Mouse (Mus musculus) heart, postnatal 0 days (tissue): Measurements from ENCODE around the gene Hjurp. TPM values are rescaled to one million over a fixed set of nuclear protein-coding genes. Genes with fewer than 3 reads are reported as not detected.
A peak's percentile ranks its signal among the peaks of the same experiment; 100 is the strongest.

Source experiments
- ATAC-seq: fragments of 200-750 bp; cut with Nextera tagmentation; 2 replicates; pipeline ENCODE4 v1.8.0; 2017; ENCODE audit warnings: low read depth, moderate number of reproducible peaks, moderate library complexity; ENCODE audit not compliant: insufficient read depth
- DNase-seq: peaks from one replicate; pipeline ENCODE4 v3.0.0-alpha.2; 2016; ENCODE audit warnings: low spot score
- H3K27ac ChIP-seq: fragments of 300-500 bp; sonication (generic); 2 replicates; pipeline ENCODE4 v1.5.1; 2014; ENCODE audit warnings: low read depth, mild to moderate bottlenecking
- H3K27me3 ChIP-seq: fragments of 300-500 bp; sonication (generic); 2 replicates; pipeline ENCODE4 v1.6.1; 2014; ENCODE audit warnings: low read length, mixed read lengths; ENCODE audit not compliant: control insufficient read depth, insufficient read depth
- H3K36me3 ChIP-seq: fragments of 300-500 bp; sonication (generic); replicated peaks from 2 replicates; pipeline ENCODE4 v1.6.1; 2014; ENCODE audit warnings: low read length, mixed read lengths; ENCODE audit not compliant: control insufficient read depth, insufficient read depth
- H3K4me1 ChIP-seq: fragments of 300-500 bp; sonication (generic); 2 replicates; pipeline ENCODE4 v1.6.1; 2014; ENCODE audit warnings: antibody characterized with exemption; ENCODE audit not compliant: control insufficient read depth, insufficient read depth
- H3K4me2 ChIP-seq: fragments of 300-500 bp; sonication (generic); 2 replicates; pipeline ENCODE4 v1.6.1; 2014; ENCODE audit warnings: low read depth, mild to moderate bottlenecking, low read length, moderate library complexity
- H3K4me3 ChIP-seq: fragments of 300-500 bp; sonication (generic); 2 replicates; pipeline ENCODE4 v1.5.1; 2014; ENCODE audit warnings: low read depth, low read length
- H3K9ac ChIP-seq: fragments of 300-500 bp; sonication (generic); replicated peaks from 2 replicates; pipeline ENCODE4 v1.6.1; 2014; ENCODE audit warnings: low read depth, low read length, mixed read lengths
- H3K9me3 ChIP-seq: fragments of 300-500 bp; sonication (generic); replicated peaks from 2 replicates; pipeline ENCODE4 v1.6.1; 2016; ENCODE audit warnings: low read length; ENCODE audit not compliant: control insufficient read depth
- CTCF ChIP-seq: IDR thresholded peaks from 2 replicates; pipeline ENCODE4 v1.5.1; 2016; ENCODE audit warnings: antibody characterized with exemption, control low read depth, low read depth
- EP300 ChIP-seq: IDR thresholded peaks from 2 replicates; pipeline ENCODE4 v1.6.1; 2016; ENCODE audit warnings: antibody characterized with exemption, low read depth
- WGBS: fragments of 180-500 bp; shearing (Covaris S2); extraction: QIAGEN DNeasy Blood & Tissue Kit; methylation state at CpG from one replicate; pipeline ENCODE4 v1.1.7; 2014; 5-methylcytosine and 5-hydroxymethylcytosine counted together
- polyA plus RNA-seq: library from polyadenylated mRNA; unstranded; fragments of >200 nt; fragmentation: Nextera tagmentation; extraction: Ambion mirVana; gene quantifications from 2 replicates; pipeline ENCODE4 v1.2.1, GENCODE M21; 2015
- total RNA-seq: library from RNA; depleted of rRNA; stranded (reverse); fragments of >200 nt; gene quantifications from 2 replicates; pipeline ENCODE4 v1.2.3, GENCODE M21; 2014; ENCODE audit warnings: low replicate concordance; rRNA removed

The Hjurp gene
- total and polyA plus RNA-seq, 2 experiments from 2014 or later = 28.0 to 95.2 TPM

- H3K36me3 ChIP-seq = no peaks in the 10 kb centered on the region
- H3K9ac ChIP-seq = no peak overlapping the region
- no peaks in the 10 kb centered on the region for H3K27me3 ChIP-seq
- H3K9me3 ChIP-seq = peaks cover 61% of the 10 kb centered on the region
- ATAC-seq = no peak
- no peak overlapping the region for H3K27ac ChIP-seq
- H3K4me1 ChIP-seq = no peaks in the 10 kb centered on the region
- peak; percentile 5 for DNase-seq
- H3K4me3 ChIP-seq = no peak overlapping the region
- TF ChIP-seq CTCF = no peak
- TF ChIP-seq EP300 = no peak
- 59% methylated on average over 10 of the region's 10 CpGs for WGBS
- H3K4me2 ChIP-seq = no peak overlapping the region
Measured at GRCm38 (mm10) chr1:88215466-88216380, 61.7 kb downstream of the Hjurp start.

DNA sequence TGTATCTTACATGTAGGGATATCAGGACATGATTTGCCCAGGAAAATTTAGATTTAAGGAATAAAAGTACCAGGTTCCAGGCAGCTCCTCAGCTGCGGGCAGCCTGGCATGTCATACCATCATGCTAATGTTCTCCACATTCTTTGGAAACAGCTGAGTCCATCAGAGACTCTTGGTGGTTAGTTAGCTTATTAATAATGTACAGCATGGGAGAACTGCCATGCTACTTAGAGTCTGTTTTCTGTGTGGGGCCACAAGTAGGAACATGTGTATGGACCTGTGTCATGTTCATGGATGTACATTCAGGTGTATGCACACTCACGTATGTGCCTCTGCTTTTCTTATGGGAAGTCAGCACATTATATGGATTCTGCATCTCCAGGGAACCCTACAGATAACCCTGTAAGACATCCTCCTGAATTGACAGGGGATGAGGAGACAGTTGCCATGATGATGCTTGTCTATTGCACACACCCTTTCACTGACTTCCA, 62.9 kb downstream of the Hjurp start:
- Histone ChIP-seq H3K4me3 (no peak overlapping the region), H3K9ac (no peak overlapping the region), H3K36me3 (no peaks in the 10 kb centered on the region), H3K4me2 (no peak overlapping the region), H3K27ac (no peak overlapping the region), H3K9me3 (peaks cover 61% of the 10 kb centered on the region), H3K27me3 (no peaks in the 10 kb centered on the region), H3K4me1 (no peaks in the 10 kb centered on the region)
- peak; percentile 4 for DNase-seq
- 63% methylated on average over 2 of the region's 2 CpGs for WGBS
- no peak for TF ChIP-seq EP300
- no peak for TF ChIP-seq CTCF
- ATAC-seq = no peak

GRCm38 (mm10) chr1:88213766-88214461, 63.5 kb downstream of the Hjurp start:
- H3K4me3 ChIP-seq = no peak overlapping the region
- TF ChIP-seq CTCF (no peak), EP300 (no peak)
- no peak overlapping the region for H3K27ac ChIP-seq
- 57% methylated on average over 2 of the region's 2 CpGs for WGBS
- peak; percentile 4 for DNase-seq
- H3K36me3 ChIP-seq = no peaks in the 10 kb centered on the region
- no peak overlapping the region for H3K9ac ChIP-seq
- no peaks in the 10 kb centered on the region for H3K27me3 ChIP-seq
- peaks cover 61% of the 10 kb centered on the region for H3K9me3 ChIP-seq
- 0 out of 2 replicates have a peak, but pooled peaks have one; percentile 1 for ATAC-seq
- no peaks in the 10 kb centered on the region for H3K4me1 ChIP-seq
- no peak overlapping the region for H3K4me2 ChIP-seq

DNA sequence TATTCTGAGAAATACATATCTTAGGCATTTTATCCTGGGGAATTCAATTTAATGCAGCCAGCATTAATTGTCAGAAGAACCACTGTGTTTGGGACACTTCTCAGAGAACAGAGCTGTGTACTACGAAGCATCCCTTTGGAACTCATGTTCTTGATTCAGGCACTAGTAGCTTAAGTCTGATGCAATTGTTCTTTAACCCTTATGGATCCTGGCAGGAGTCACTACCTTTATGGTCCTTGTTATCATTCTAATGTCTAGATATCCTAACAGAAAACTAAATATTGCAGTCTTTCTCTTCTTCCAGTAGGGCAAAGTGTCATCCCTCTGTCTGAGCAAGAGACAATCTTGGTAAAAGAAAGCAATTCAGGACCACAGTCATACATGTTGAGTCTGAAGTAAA, 64.4 kb downstream of the Hjurp start:
- no peaks in the 10 kb centered on the region for H3K36me3 ChIP-seq

More for the DNA sequence above, 64.4 kb downstream of the Hjurp start:
- no peak overlapping the region for H3K4me2 ChIP-seq
- 58% methylated on average over 1 of the region's 1 CpGs for WGBS
- DNase-seq (no peak), ATAC-seq (peak; percentile 6; the same call in 1 of the 2 replicates)
- H3K9ac ChIP-seq = no peak overlapping the region
- TF ChIP-seq CTCF (no peak), EP300 (no peak)
- H3K4me1 ChIP-seq = no peaks in the 10 kb centered on the region
- H3K27ac ChIP-seq = no peak overlapping the region
- H3K9me3 ChIP-seq = peaks cover 61% of the 10 kb centered on the region
- H3K27me3 ChIP-seq = no peaks in the 10 kb centered on the region
- no peak overlapping the region for H3K4me3 ChIP-seq

Other genes with a start within 250 kb of the Hjurp start
- gene Ugt1a10, start 222.2 kb downstream of the Hjurp start, total RNA-seq = not detected in 2 replicates
- gene Ugt1a10, start 222.2 kb downstream of the Hjurp start, polyA plus RNA-seq = not detected in 2 replicates
- gene Ugt1a9, start 206.8 kb downstream of the Hjurp start, total RNA-seq = not detected in 2 replicates
- gene Ugt1a9, start 206.8 kb downstream of the Hjurp start, polyA plus RNA-seq = not detected in 2 replicates
- not detected in 2 replicates for gene Ugt1a8, start 189.8 kb downstream of the Hjurp start, total RNA-seq
- gene Ugt1a8, start 189.8 kb downstream of the Hjurp start, polyA plus RNA-seq = not detected in 2 replicates
- gene Ugt1a7c, start 182.6 kb downstream of the Hjurp start, total RNA-seq = 0.73 and 0.99 TPM in 2 replicates
- 1.8 and 1.9 TPM in 2 replicates for gene Ugt1a7c, start 182.6 kb downstream of the Hjurp start, polyA plus RNA-seq
- gene Ugt1a6b, start 174.4 kb downstream of the Hjurp start, total RNA-seq = 0.19 and 0.27 TPM in 2 replicates
- 0.14 TPM in 1 of 2 replicates, not detected in the other for gene Ugt1a6b, start 174.4 kb downstream of the Hjurp start, polyA plus RNA-seq
- gene Ugt1a6a, start 142.8 kb downstream of the Hjurp start, total RNA-seq = 1.9 and 2.2 TPM in 2 replicates
- 0.66 and 1.0 TPM in 2 replicates for gene Ugt1a6a, start 142.8 kb downstream of the Hjurp start, polyA plus RNA-seq
- not detected in 2 replicates for gene Ugt1a5, start 111.6 kb downstream of the Hjurp start, total RNA-seq
- gene Ugt1a5, start 111.6 kb downstream of the Hjurp start, polyA plus RNA-seq = not detected in 2 replicates
- not detected in 2 replicates for gene Ugt1a2, start 77.0 kb downstream of the Hjurp start, total RNA-seq
- gene Ugt1a2, start 77.0 kb downstream of the Hjurp start, polyA plus RNA-seq = not detected in 2 replicates
- 0.46 and 3.8 TPM in 2 replicates for gene Dnajb3, start 71.9 kb downstream of the Hjurp start, total RNA-seq
- 2.7 and 3.2 TPM in 2 replicates for gene Dnajb3, start 71.9 kb downstream of the Hjurp start, polyA plus RNA-seq
- gene Ugt1a1, start 65.7 kb downstream of the Hjurp start, total RNA-seq = not detected in 2 replicates
- gene Ugt1a1, start 65.7 kb downstream of the Hjurp start, polyA plus RNA-seq = 0.07 TPM in 1 of 2 replicates, not detected in the other
- gene Mroh2a, start 50.6 kb downstream of the Hjurp start, total RNA-seq = not detected in 2 replicates
- 0.08 and 0.23 TPM in 2 replicates for gene Mroh2a, start 50.6 kb downstream of the Hjurp start, polyA plus RNA-seq
- gene Trpm8, start within 50 bp of the Hjurp start, total RNA-seq = not detected in 2 replicates
- gene Trpm8, start within 50 bp of the Hjurp start, polyA plus RNA-seq = not detected in 2 replicates
- 0.50 TPM in 1 of 2 replicates, not detected in the other for gene Spp2, start 129.3 kb upstream of the Hjurp start, total RNA-seq
- gene Spp2, start 129.3 kb upstream of the Hjurp start, polyA plus RNA-seq = 0.16 TPM in 1 of 2 replicates, not detected in the other
- gene Glrp1, start 232.4 kb upstream of the Hjurp start, total RNA-seq = 2.2 TPM in 1 of 2 replicates, not detected in the other
- gene Glrp1, start 232.4 kb upstream of the Hjurp start, polyA plus RNA-seq = 0.26 and 0.41 TPM in 2 replicates